Mouse (Mus musculus): Measurements from ENCODE around the gene Alpk3.

The Alpk3 gene

GRCm38 (mm10) chr7:81075299-81075698 lies 17.9 kb downstream of the Alpk3 start:
- DNase-seq, result no peak

GRCm38 (mm10) chr7:81075732-81076131 lies 18.3 kb downstream of the Alpk3 start:
- no peak for DNase-seq

GRCm38 (mm10) chr7:81077009-81077408 lies 19.6 kb downstream of the Alpk3 start:
- no peak for DNase-seq

- no peak for DNase-seq
Measured at GRCm38 (mm10) chr7:81078740-81079139, 21.3 kb downstream of the Alpk3 start.

GRCm38 (mm10) chr7:81093420-81093965 lies 36.1 kb downstream of the Alpk3 start:
- no peak for DNase-seq

- DNase-seq, result no peak
Measured at GRCm38 (mm10) chr7:81094104-81094757, 36.8 kb downstream of the Alpk3 start.

GRCm38 (mm10) chr7:81100341-81100740 lies 42.9 kb downstream of the Alpk3 start:
- DNase-seq, result no peak

- no peak for DNase-seq
Measured at GRCm38 (mm10) chr7:81102854-81103253, 45.5 kb downstream of the Alpk3 start.

- no peak for DNase-seq
Measured at GRCm38 (mm10) chr7:81105525-81105924, 48.1 kb downstream of the Alpk3 start.

- no peak for DNase-seq
Measured at GRCm38 (mm10) chr7:81108226-81108625, 50.8 kb downstream of the Alpk3 start.

- DNase-seq, result no peak
Measured at GRCm38 (mm10) chr7:81109717-81110651, 52.6 kb downstream of the Alpk3 start.

- DNase-seq, result no peak
Measured at GRCm38 (mm10) chr7:81110791-81111190, 53.4 kb downstream of the Alpk3 start.

GRCm38 (mm10) chr7:81111729-81112128 lies 54.3 kb downstream of the Alpk3 start:
- no peak for DNase-seq

GRCm38 (mm10) chr7:81112686-81113360 lies 55.4 kb downstream of the Alpk3 start:
- no peak for DNase-seq

- DNase-seq, result no peak
Measured at GRCm38 (mm10) chr7:81114555-81114954, 57.2 kb downstream of the Alpk3 start, which contains the start of gene Slc28a1. Gene Slc28a1, plus strand, starts transcription at chr7:81114799.

- DNase-seq, result no peak
Measured at GRCm38 (mm10) chr7:81121099-81121498, 63.7 kb downstream of the Alpk3 start.

- DNase-seq, result no peak
Measured at GRCm38 (mm10) chr7:81122808-81123207, 65.4 kb downstream of the Alpk3 start.

- DNase-seq, result no peak
Measured at GRCm38 (mm10) chr7:81123553-81123952, 66.2 kb downstream of the Alpk3 start.

- no peak for DNase-seq
Measured at GRCm38 (mm10) chr7:81124773-81125172, 67.4 kb downstream of the Alpk3 start.

- no peak for DNase-seq
Measured at GRCm38 (mm10) chr7:81125215-81126175, 68.1 kb downstream of the Alpk3 start.

- no peak for DNase-seq
Measured at GRCm38 (mm10) chr7:81131864-81132263, 74.5 kb downstream of the Alpk3 start.

GRCm38 (mm10) chr7:81132851-81133279 lies 75.5 kb downstream of the Alpk3 start:
- no peak for DNase-seq

Data from layer of hippocampus, adult 9-11 months (tissue).